Mouse (Mus musculus) midbrain, embryonic 11.5 days (tissue): ENCODE measurements around the gene 4933406M09Rik. TPM values are rescaled to one million over a fixed set of nuclear protein-coding genes. Genes with fewer than 3 reads are reported as not detected.

ENCODE experiments used
- ATAC-seq: fragments of 200-750 bp; cut with Nextera tagmentation; 2 replicates; pipeline ENCODE4 v1.8.0; 2017; ENCODE audit warnings: moderate TSS enrichment, moderate library complexity; ENCODE audit not compliant: low FRiP score
- DNase-seq: peaks from one replicate; pipeline ENCODE4 v3.0.0; 2015; ENCODE audit warnings: low spot score; ENCODE audit errors: missing footprints
- H3K27ac ChIP-seq: fragments of 300-500 bp; sonication (generic); 2 replicates; pipeline ENCODE4 v1.5.1; 2014; ENCODE audit warnings: low read depth, low read length
- H3K27me3 ChIP-seq: fragments of 300-500 bp; sonication (generic); 2 replicates; pipeline ENCODE4 v1.6.1; 2014; ENCODE audit warnings: mild to moderate bottlenecking, low read length, moderate library complexity, mixed read lengths; ENCODE audit not compliant: control insufficient read depth, insufficient read depth
- H3K36me3 ChIP-seq: fragments of 300-500 bp; sonication (generic); 2 replicates; pipeline ENCODE4 v1.6.1; 2014; ENCODE audit warnings: mild to moderate bottlenecking, low read length, moderate library complexity, mixed read lengths; ENCODE audit not compliant: control insufficient read depth, insufficient read depth
- H3K4me1 ChIP-seq: fragments of 300-500 bp; sonication (generic); 2 replicates; pipeline ENCODE4 v1.6.1; 2014; ENCODE audit warnings: low read length; ENCODE audit not compliant: control insufficient read depth, insufficient read depth
- H3K4me2 ChIP-seq: fragments of 300-500 bp; sonication (generic); 2 replicates; pipeline ENCODE4 v1.6.1; 2014; ENCODE audit warnings: mild to moderate bottlenecking, moderate library complexity
- H3K4me3 ChIP-seq: fragments of 300-500 bp; sonication (generic); 2 replicates; pipeline ENCODE4 v1.5.1; 2014; ENCODE audit warnings: low read depth, low read length
- H3K9ac ChIP-seq: fragments of 300-500 bp; sonication (generic); 2 replicates; pipeline ENCODE4 v1.6.1; 2014; ENCODE audit warnings: low read length
- H3K9me3 ChIP-seq: fragments of 300-500 bp; sonication (generic); 2 replicates; pipeline ENCODE4 v1.6.1; 2016; ENCODE audit warnings: low read length; ENCODE audit not compliant: control insufficient read depth
- WGBS: fragments of 180-500 bp; shearing (Covaris S2); extraction: QIAGEN DNeasy Blood & Tissue Kit; methylation state at CpG from one replicate; pipeline ENCODE4 v1.1.7; 2014; 5-methylcytosine and 5-hydroxymethylcytosine counted together
- polyA plus RNA-seq: library from polyadenylated mRNA; unstranded; fragments of >200 nt; fragmentation: Nextera tagmentation; extraction: Ambion mirVana; gene quantifications from 2 replicates; pipeline ENCODE4 v1.2.1, GENCODE M21; 2014

Gene 4933406M09Rik
- polyA plus RNA-seq, 1 experiment from 2014 or later: not detected

DNA sequence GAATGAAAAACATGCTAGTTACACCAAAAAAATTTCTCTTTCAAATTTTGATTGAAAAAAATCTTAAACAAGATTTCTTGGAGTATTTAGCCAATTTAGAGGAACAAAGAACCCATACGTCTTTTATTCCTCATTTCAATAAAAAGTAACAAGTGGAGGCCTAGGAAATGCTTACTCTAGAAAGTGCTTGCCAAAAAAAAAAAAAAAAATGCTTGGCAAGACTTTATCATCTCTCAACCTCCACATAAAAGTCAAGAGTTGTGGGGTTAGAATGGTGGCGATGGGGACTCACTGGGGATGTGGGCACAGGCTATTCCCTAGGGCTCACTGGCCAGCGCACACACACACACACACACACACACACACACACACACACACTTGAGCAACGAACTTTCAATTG is 22.5 kb upstream of the 4933406M09Rik start:
- 78% methylated on average over 4 of the region's 4 CpGs for WGBS
- ATAC-seq (no peak), DNase-seq (peak; percentile 10)
- no peaks in the 10 kb centered on the region for H3K27me3 ChIP-seq
- H3K36me3 ChIP-seq: peaks cover 3% of the 10 kb centered on the region; the same call in 1 of the 2 replicates
- no peak overlapping the region for H3K27ac ChIP-seq
- peaks cover 7% of the 10 kb centered on the region for H3K4me1 ChIP-seq
- H3K9me3 ChIP-seq: no peaks in the 10 kb centered on the region
- no peak overlapping the region for H3K4me3 ChIP-seq
- no peak overlapping the region for H3K9ac ChIP-seq
- no peak overlapping the region for H3K4me2 ChIP-seq

DNA sequence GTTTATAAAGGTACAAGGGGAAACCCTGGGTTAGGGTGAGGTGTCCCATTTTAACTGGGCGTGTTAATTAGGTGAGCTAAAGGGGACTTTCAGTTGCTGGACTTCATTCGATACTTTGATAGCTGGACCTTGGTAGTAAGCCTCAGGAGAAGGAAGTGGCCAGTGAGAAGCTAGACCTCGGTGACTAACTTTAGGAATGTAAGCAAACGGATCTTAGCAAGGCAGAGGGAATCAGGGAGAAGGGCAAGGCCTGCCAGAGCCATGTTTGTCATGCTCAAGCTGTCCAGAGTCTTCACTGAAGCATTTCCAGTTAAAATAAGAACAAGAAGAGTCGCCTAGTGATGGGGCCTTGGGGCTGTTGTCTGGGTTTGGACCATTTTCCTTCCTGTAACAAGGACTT is 20.2 kb upstream of the 4933406M09Rik start:
- WGBS: 66% methylated on average over 5 of the region's 5 CpGs
- DNase-seq (peak; percentile 81), ATAC-seq (no peak)
- H3K36me3 ChIP-seq: no peaks in the 10 kb centered on the region
- H3K4me2 ChIP-seq: no peak overlapping the region
- H3K27ac ChIP-seq: no peak overlapping the region
- no peak overlapping the region for H3K4me3 ChIP-seq
- peaks cover 6% of the 10 kb centered on the region for H3K4me1 ChIP-seq
- no peaks in the 10 kb centered on the region for H3K27me3 ChIP-seq
- H3K9me3 ChIP-seq: no peaks in the 10 kb centered on the region; the same call in 1 of the 2 replicates
- H3K9ac ChIP-seq: no peak overlapping the region

DNA sequence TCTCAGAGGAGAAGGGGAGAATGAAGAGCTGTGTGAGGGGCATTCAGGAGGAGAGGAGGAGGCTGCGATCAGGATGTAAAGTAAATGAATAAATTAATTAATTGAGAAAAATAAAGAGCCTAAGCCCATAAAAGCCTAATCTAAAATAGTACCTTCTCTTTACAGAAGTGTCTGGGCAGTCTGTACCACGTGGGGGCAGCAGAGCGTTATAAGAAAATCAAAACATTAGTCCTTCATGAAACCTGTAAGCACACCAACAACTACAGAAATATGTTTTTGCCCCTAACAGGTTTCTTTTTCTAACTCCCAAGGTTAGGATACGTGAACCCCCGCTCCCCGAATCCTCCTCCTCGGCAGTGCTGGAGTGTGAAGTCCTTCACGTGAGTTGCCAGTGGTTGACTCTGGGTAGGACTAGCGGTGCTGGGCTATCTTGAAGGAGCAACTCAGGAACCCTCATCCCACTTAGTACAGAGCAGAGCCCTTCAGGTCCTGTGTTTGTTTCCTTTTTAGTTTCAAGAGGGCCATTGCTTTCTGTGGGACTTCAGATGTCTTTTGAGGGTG is 16.9 kb upstream of the 4933406M09Rik start:
- no peak overlapping the region for H3K9ac ChIP-seq
- no peak overlapping the region for H3K4me2 ChIP-seq
- H3K36me3 ChIP-seq: no peaks in the 10 kb centered on the region
- H3K27me3 ChIP-seq: no peaks in the 10 kb centered on the region
- H3K9me3 ChIP-seq: no peaks in the 10 kb centered on the region; the same call in 1 of the 2 replicates
- no peak overlapping the region for H3K27ac ChIP-seq
- no peak overlapping the region for H3K4me3 ChIP-seq
- 51% methylated on average over 9 of the region's 9 CpGs for WGBS
- no peak for DNase-seq
- no peaks in the 10 kb centered on the region for H3K4me1 ChIP-seq
- no peak for ATAC-seq

DNA sequence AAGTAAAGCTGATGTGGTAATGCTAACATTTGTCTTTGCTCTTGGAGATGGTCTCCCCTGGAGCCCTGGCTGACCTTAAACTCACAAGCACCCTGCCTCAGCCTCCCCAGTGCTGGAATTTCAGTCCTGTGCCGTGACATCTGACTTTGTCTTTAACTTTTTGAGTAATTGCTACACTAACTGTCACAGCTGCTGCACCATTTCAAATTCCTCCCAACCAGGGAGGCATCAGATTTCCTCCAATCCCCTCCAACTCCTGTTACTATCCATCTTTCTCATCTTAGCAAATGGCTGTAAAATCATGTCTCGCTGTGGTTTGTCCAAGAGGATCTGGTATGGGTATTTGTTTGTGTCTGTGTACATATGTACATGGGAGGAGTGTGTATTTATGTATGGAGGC is 11.6 kb upstream of the 4933406M09Rik start:
- Histone ChIP-seq H3K9me3 (no peaks in the 10 kb centered on the region; the same call in 1 of the 2 replicates), H3K9ac (no peak overlapping the region), H3K4me3 (no peak overlapping the region), H3K36me3 (no peaks in the 10 kb centered on the region), H3K4me1 (no peaks in the 10 kb centered on the region), H3K4me2 (no peak overlapping the region), H3K27ac (no peak overlapping the region), H3K27me3 (no peaks in the 10 kb centered on the region)
- DNase-seq (no peak), ATAC-seq (no peak)
- WGBS: 88% methylated on average over 2 of the region's 2 CpGs

DNA sequence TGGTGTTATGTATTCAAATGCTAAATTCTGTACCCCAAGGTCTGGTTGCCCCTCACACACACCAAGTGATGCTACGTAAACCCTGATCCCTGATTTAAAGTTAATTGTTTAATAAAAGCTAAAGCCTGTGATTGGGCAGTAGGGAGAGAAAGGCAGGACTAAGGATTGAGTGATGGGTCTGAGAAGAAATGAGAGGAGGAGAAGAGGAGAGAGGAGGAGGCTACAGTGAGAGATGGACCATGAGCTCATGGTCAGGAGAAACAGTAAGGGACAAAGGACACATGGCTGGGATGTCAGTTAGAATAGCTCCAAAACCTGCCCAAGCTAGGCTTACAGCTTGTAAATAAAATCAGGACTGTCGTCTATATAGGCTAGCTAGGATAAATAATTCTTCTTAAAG is 4.7 kb upstream of the 4933406M09Rik start:
- Histone ChIP-seq H3K4me3 (no peak overlapping the region), H3K4me2 (no peak overlapping the region), H3K27ac (no peak overlapping the region), H3K36me3 (no peaks in the 10 kb centered on the region), H3K4me1 (peaks cover 2% of the 10 kb centered on the region; the same call in 1 of the 2 replicates), H3K27me3 (no peaks in the 10 kb centered on the region), H3K9ac (no peak overlapping the region), H3K9me3 (no peaks in the 10 kb centered on the region)
- no peak for DNase-seq
- no peak for ATAC-seq
- 88% methylated on average over 2 of the region's 2 CpGs for WGBS

DNA sequence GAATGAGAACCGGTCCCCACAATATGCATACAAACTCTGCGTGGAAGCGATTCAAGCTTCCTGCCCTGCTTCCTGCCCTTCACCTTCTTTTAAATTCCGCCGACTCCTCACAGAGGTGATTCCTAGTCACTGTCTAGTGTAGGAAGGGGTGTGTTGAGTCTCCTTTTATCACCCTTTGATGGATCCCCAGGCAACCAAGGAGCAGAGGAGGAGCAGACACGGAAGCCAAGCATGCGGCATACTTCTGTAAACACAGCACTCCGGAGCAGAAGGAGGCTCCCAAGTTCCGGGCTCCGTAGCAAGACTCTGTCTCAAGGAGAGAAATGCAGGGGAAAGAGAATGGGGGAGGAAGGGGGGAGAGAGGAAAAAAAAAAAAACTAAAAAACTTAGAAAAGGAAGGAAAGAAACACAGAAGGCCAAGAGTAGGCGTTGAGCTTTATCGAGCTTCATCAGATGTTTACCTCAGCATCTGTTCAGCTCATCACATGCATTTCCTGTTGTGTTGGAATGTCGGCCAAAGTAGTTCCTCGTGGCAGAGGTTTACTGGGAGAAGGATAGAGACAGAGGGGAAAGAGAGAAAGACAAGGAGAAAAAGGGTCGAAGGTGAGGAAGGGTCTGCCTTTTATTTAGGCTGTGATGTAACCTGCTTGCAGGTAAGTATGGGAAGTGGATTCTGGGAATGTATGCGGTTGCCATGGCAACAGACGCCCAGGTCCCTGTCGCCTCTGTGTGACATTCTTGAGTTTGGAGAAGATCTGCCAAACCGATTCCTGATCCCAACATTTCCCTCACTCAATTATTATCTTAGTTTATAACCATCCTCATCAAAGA is 3.7 kb upstream of the 4933406M09Rik start:
- Histone ChIP-seq H3K4me2 (peak overlapping the region; percentile 30), H3K4me1 (peaks cover 2% of the 10 kb centered on the region; the same call in 1 of the 2 replicates), H3K9ac (no peak overlapping the region), H3K27ac (no peak overlapping the region), H3K4me3 (peak overlapping the region; percentile 10), H3K27me3 (no peaks in the 10 kb centered on the region), H3K36me3 (no peaks in the 10 kb centered on the region), H3K9me3 (no peaks in the 10 kb centered on the region)
- 16% methylated on average over 19 of the region's 19 CpGs for WGBS
- DNase-seq (peak; percentile 89), ATAC-seq (no peak)

DNA sequence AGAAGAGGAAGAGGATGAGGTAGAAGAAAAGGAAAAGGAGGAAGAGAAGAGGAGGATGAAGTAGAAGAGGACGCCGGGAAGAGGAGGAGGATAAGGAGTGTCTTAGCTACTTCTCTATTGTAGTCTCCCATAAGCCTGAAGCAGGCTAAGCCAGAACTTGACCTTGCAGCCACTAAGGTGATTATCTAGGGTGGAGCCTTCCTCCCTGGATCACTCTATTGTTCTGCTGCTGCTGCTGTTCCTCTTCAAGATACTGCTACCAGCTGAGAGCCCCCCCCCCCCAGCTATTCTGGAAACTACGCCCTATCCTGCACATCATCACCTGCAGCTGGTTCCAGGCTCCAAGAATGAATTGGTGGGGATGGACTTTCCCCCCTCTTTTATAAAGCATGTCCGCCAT is 1.2 kb upstream of the 4933406M09Rik start:
- no peak overlapping the region for H3K4me2 ChIP-seq
- H3K9ac ChIP-seq: no peak overlapping the region
- ATAC-seq: no peak
- H3K4me1 ChIP-seq: peaks cover 2% of the 10 kb centered on the region; the same call in 1 of the 2 replicates
- H3K27ac ChIP-seq: no peak overlapping the region
- DNase-seq: no peak
- no peaks in the 10 kb centered on the region for H3K27me3 ChIP-seq
- no peaks in the 10 kb centered on the region for H3K9me3 ChIP-seq
- 82% methylated on average over 4 of the region's 4 CpGs for WGBS
- no peaks in the 10 kb centered on the region for H3K36me3 ChIP-seq
- H3K4me3 ChIP-seq: no peak overlapping the region

DNA sequence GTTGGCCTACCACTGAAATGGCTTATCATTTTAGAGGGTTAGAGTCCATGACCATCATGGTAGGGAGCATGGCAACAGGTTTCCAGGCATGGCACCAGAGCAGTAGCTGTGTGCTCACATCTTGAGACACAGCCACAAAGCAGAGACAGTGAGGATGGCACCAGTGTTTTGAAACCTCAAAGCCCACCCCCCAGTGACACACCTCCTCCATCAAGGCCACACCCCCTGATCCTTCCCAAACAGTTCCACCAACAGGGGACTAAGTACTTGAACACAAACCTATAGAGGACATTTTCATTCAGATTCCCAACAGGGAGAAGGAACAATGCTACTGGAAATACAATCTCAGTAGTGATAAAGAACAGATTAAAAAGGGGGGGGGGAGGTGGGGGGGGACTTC is 564 bp upstream of the 4933406M09Rik start:
- no peaks in the 10 kb centered on the region for H3K9me3 ChIP-seq
- DNase-seq (no peak), ATAC-seq (no peak)
- H3K4me2 ChIP-seq: no peak overlapping the region
- no peak overlapping the region for H3K27ac ChIP-seq
- peaks cover 2% of the 10 kb centered on the region; the same call in 1 of the 2 replicates for H3K4me1 ChIP-seq
- no peak overlapping the region for H3K9ac ChIP-seq
- no peaks in the 10 kb centered on the region for H3K27me3 ChIP-seq
- no peak overlapping the region for H3K4me3 ChIP-seq
- H3K36me3 ChIP-seq: no peaks in the 10 kb centered on the region

DNA sequence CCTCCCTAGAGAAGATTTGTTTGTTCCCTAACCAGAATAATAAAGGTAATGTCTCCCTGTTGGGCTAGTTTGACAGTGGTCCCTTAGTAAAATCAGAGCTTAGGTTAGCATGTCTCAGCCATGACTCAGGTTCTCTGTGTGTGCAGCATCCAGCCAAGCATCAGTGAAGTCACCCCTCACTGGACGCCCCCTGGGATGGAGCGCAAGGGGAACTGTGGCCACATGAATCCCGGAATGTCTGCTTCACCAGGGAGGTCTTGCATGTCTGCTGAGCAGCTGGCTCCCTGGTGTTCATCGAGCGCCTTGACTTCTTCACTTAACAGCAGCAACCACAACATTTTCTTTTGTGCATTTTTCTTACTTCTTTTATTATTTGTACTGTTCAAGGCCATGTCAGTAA is 8.1 kb downstream of the 4933406M09Rik start:
- no peaks in the 10 kb centered on the region for H3K9me3 ChIP-seq
- H3K4me2 ChIP-seq: no peak overlapping the region
- no peaks in the 10 kb centered on the region for H3K36me3 ChIP-seq
- H3K27ac ChIP-seq: no peak overlapping the region
- no peaks in the 10 kb centered on the region for H3K27me3 ChIP-seq
- H3K9ac ChIP-seq: no peak overlapping the region
- DNase-seq (no peak), ATAC-seq (no peak)
- H3K4me1 ChIP-seq: no peaks in the 10 kb centered on the region
- no peak overlapping the region for H3K4me3 ChIP-seq
- 60% methylated on average over 5 of the region's 5 CpGs for WGBS
